Mouse (Mus musculus): ENCODE measurements around the gene Il1r1.

GRCm38 (mm10) chr1:40224539-40225284 lies at the start of gene Il1r1:
- no peak for TF ChIP-seq CTCF (IDR thresholded peaks at IDR 0.05; ENCODE audit: low read depth, low read length)
- no peak for TF ChIP-seq POLR2A (IDR thresholded peaks at IDR 0.05; ENCODE audit: borderline replicate concordance, low read depth, low read length)

All from bone marrow macrophage, adult 2 months (primary cell).